In genomic region chr17:77624103-77624502, GRCm38 (mm10) we compare ENCODE assay signal across 16 mouse cellular contexts.
"Had no signal": no experiment of that assay in that cellular context is flagged by ENCODE, and none has a peak within 500 bp of the region (broad histone marks: within the 10 kb centered on the region; RNA-seq: fewer than 3 reads in every experiment).

No protein-coding gene starts in this region.

- H3K27ac ChIP-seq: neural tube, embryonic 12.5 days; neural tube, embryonic 13.5 days; neural tube, embryonic 15.5 days; stomach, embryonic 15.5 days had no signal

- H3K9ac ChIP-seq: neural tube, embryonic 12.5 days; neural tube, embryonic 13.5 days; neural tube, embryonic 15.5 days; stomach, embryonic 15.5 days had no signal

- H3K27me3 ChIP-seq: neural tube, embryonic 12.5 days; neural tube, embryonic 13.5 days; neural tube, embryonic 15.5 days; stomach, embryonic 15.5 days had no signal

- H3K9me3 ChIP-seq: neural tube, embryonic 13.5 days; stomach, embryonic 15.5 days had no signal

- H3K4me2 ChIP-seq: neural tube, embryonic 12.5 days; neural tube, embryonic 13.5 days; neural tube, embryonic 15.5 days; stomach, embryonic 15.5 days had no signal

- DNase-seq: retina, postnatal 1 day; right cerebral cortex, adult 18-20 months; right cerebral cortex, postnatal 14 days; right cerebral cortex, postnatal 25 days; right cerebral cortex, postnatal 4 days; spleen, adult 18-20 months; thymus, adult 18-20 months; thymus, adult 2 months; thymus, postnatal 14 days; thymus, postnatal 25 days; thymus, postnatal 36 days; thymus, postnatal 4 days had no signal

- H3K4me1 ChIP-seq: neural tube, embryonic 12.5 days; neural tube, embryonic 13.5 days; neural tube, embryonic 15.5 days; stomach, embryonic 15.5 days had no signal

- H3K36me3 ChIP-seq: neural tube, embryonic 12.5 days; neural tube, embryonic 13.5 days; neural tube, embryonic 15.5 days; stomach, embryonic 15.5 days had no signal

- H3K4me3 ChIP-seq: neural tube, embryonic 12.5 days; neural tube, embryonic 13.5 days; neural tube, embryonic 15.5 days; stomach, embryonic 15.5 days had no signal
